Mouse (Mus musculus): ENCODE data around the gene Nol4l.

DNA sequence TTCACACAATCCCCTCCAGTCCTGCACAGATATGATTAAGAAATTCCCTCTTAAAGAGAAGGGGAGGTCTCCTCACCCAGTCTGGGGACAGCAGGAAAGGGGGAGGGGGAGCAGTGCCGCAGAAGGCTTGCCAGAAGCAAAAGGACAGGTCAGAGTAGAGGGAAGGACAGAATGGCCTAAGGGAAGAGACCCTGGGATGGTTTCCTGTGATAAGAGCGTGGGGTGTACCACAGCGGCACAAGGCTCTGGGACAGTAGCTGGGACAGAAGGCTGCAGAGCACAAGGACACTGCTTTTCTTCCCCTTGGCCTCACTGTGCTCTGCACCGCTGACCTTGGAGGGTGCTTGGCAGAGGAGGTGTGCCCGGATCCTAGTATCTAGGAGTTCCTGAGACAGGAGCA is 31.8 kb upstream of the Nol4l start:
- TF ChIP-seq CTCF (IDR thresholded peaks at IDR 0.05; ENCODE audit: low read depth), result no peak
- TF ChIP-seq EP300 (IDR thresholded peaks at IDR 0.05; ENCODE audit: low read depth), result no peak

All from liver, embryonic 14.5 days (tissue).